Mouse (Mus musculus): Measurements from ENCODE around the gene Frmd3.
"Not testable (repeated sequence)": the region's sequence is repeated elsewhere in the genome, so short reads cannot be mapped to it uniquely, and the experiment has no call there.

Frmd3 gene

GRCm38 (mm10) chr4:74013211-74014047 is at the start of gene Frmd3:
Frmd3 (plus strand) TSS chr4:74013442.
- peak; percentile 89 for DNase-seq (ENCODE audit: inconsistent ontology term)

DNA sequence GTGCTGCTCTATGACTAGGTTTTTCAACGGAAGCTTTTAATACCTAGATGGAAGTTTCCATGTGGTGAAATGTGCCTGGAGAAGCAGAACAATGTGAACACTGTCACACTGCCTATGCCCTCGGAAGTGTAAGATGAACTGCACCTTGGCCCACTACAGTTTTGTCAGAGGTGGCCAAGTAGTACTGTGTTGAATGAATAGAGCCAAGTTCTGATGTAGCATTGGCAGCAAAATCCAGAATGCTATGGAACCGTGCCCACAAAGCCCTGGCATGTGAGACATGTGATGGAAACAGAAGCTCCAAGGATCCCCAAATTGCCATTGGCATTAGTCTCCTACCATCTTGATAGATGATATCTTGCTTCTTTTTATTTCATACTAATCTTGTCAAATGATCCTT is 32.8 kb upstream of the Frmd3 start:
- peak; percentile 9 for DNase-seq (ENCODE audit: inconsistent ontology term)

- peak; percentile 12 for DNase-seq (ENCODE audit: inconsistent ontology term)
Observed at GRCm38 (mm10) chr4:74012277-74012676, 965 bp upstream of the Frmd3 start.

GRCm38 (mm10) chr4:74012700-74013099 is 542 bp upstream of the Frmd3 start:
- peak; percentile 29 for DNase-seq (ENCODE audit: inconsistent ontology term)

GRCm38 (mm10) chr4:74014048-74014500 is 832 bp downstream of the Frmd3 start:
- peak; percentile 34 for DNase-seq (ENCODE audit: inconsistent ontology term)

DNA sequence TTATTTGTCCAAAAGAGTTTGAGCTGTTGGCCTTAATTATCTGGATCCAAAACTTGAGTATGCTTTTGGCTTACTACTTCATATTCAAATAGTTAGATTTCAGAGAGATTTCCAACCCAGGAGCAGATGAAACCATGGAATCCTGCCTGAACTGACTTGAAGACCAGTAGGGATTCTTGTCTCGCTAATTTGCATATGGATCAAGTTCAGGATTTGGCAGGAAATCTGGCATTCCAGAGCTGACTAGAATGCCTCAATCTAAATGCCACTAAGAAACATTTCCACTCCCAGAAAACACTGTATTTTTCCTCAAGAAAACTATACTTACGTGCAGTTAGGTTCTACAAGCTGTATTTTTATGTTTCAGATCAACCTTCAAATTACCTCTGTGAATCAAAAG is 6.8 kb downstream of the Frmd3 start:
- peak; percentile 86 for DNase-seq (ENCODE audit: inconsistent ontology term)

DNA sequence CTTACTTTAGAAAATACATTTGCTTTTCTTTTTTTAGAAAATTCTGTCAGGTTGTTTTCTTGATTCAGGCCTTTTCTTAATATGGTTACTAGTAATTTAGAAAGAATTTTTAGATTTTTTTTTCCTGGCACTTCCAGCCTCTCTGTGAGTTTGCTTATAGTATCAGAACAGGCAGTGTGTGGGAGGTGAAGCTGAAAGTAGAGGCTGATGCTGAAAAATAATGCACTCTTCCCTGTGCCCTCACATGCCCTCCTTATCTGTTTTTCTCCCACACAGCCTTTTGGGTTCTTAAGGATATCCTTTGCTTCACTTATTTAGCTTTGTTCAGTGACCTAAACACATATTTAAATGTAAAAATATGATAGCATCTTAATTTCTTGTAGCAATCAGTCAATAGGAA is 30.0 kb downstream of the Frmd3 start:
- no peak for DNase-seq (ENCODE audit: inconsistent ontology term)

DNA sequence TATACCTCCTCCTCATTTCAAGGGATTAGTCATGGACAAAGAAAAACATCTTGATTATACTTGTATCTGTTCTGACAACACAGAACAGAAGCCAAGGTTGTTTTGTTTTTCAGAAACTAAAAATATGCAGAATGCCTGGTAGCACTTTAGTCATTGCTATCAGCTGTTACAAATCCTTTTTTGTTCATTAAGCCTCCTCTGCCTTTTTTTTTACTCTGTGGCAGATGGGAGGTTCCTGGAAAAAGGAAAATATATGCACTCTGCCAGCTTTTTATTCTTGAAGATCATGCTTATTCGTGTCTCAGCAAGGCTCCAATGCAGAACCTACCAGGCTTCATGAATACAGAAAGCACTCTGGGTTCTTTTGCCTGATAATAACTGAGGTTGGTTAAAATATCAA is 38.5 kb downstream of the Frmd3 start:
- DNase-seq (ENCODE audit: inconsistent ontology term) = peak; percentile 61

DNA sequence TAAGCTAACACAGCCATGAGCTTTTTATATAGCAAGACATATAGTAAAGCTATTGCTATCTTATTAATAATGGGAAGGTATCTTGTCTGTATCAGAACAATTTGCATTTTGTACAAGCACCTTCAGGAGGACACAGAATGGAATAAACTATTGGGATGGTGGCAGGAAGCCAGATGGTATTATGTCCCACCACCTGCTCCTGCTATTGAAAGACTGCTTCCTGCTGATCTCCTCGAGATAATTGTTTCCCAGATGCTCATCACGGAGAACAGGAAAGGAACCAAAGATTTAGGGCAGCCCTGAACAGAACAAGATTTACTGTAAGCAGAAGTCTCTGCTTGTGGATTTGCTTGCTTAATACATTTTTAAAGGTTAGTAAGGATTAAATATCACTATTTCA is 63.5 kb downstream of the Frmd3 start:
- no peak for DNase-seq (ENCODE audit: inconsistent ontology term)

- no peak for DNase-seq (ENCODE audit: inconsistent ontology term)
Observed at GRCm38 (mm10) chr4:74110816-74111215, 97.6 kb downstream of the Frmd3 start.

DNA sequence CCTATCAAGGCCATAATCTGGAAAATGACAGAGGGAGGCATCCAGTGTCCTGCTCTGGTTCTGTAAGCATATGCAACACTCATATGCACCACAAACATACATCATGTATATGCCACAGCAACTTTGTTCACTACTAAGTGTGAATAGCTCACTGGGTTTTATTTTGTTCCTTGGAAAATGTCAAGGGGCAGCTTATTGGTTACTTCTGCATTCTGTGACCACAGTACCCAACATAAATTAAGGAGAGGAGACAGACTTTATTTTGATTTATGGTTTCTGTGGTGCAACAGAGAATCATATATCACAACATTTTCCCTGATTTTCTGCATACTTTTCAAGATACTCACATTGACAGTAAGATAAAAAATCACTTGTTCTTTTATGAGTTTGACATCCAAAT is 178.3 kb downstream of the Frmd3 start:
- no peak for DNase-seq (ENCODE audit: inconsistent ontology term)

DNA sequence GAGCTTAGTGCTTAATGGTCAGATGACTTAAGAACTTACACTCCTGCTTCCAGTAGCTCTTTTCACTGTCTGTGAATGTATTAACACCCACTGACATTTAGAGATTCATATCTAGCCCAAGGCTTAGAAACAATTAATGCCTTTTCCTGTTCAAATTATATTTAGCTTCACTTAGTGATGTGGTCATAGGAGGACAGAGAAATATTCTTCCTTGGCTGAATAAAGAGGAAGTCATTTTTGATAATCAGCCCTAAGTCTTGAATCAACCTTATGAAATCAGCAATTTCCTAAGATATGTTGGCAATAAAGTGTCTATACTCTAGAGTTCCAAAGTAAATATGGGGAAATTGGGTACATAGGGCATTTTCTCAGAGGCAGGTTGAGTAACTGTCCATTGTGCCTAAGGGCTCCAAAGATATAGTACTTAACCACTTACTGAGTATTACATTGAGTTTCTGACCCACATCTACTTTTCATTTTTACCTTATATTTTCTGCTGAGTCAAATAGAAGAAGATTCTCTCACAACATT is 188.1 kb downstream of the Frmd3 start:
- no peak for DNase-seq (ENCODE audit: inconsistent ontology term)

DNA sequence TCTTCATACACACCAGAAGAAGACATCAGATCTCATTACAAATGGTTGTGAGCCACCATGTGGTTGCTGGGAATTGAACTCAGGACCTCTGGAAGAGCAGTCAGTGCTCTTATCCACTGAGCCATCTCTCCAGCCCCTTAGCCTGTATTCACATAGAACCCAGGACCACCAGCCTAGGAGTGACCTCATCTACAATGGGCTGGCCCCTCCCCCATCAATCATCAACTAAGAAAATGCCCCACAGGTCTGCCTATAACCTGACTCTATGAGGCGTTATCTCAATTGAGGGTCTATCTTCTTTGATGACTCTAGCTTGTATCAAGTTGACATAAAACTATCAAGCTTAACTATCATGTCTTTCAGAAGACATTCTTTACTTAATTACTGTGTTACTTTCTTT is 208.5 kb downstream of the Frmd3 start:
- not testable (repeated sequence) for DNase-seq (ENCODE audit: inconsistent ontology term)

GRCm38 (mm10) chr4:74222360-74222759 is 209.1 kb downstream of the Frmd3 start:
- peak; percentile 5 for DNase-seq (ENCODE audit: inconsistent ontology term)

GRCm38 (mm10) chr4:74224210-74224609 is 211.0 kb downstream of the Frmd3 start:
- DNase-seq (ENCODE audit: inconsistent ontology term) = no peak

DNA sequence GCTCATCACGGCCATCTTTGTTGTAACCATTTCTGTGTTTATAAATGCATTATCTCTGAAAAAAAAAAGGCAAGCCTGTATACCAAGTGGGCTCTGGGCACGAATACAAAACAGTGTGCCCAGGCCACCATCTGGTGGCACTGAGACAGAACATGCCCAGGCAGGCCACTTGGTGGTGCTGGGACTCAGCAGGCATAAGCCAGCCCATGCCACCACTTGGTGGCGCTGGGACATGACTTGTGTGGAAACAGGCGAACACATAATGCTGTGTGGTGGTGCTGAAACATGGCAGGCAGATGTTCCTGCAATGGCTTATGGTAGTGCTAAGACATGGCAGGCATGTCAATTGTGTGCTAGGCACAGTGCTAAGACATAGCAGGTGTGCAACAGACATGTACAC is 217.8 kb downstream of the Frmd3 start:
- peak; percentile 1 for DNase-seq (ENCODE audit: inconsistent ontology term)

DNA sequence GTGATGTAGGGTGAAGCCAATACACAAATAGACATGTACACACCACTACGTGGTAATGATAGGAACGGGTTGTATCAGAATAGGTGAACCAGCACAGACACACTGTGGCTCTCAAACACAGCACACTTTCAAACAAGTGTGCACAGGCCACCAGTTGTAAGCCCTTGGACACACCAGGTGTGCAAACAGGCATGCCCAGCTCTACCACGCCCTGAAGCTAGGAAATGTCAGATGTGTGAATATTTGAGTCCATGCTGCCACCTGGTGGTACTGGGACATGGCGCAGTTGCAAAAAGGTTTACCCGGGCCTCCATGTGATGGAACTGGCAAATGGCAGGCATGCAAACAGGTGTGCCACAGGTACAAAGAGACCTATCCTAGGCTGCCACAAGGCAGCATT is 218.2 kb downstream of the Frmd3 start:
- DNase-seq (ENCODE audit: inconsistent ontology term) = peak; percentile 9

GRCm38 (mm10) chr4:74233534-74233933 is 220.3 kb downstream of the Frmd3 start:
- DNase-seq (ENCODE audit: inconsistent ontology term) = no peak

- DNase-seq (ENCODE audit: inconsistent ontology term) = no peak
Observed at GRCm38 (mm10) chr4:74242176-74242575, 228.9 kb downstream of the Frmd3 start, which contains the start of gene Kdm4c. Kdm4c (plus strand) TSS chr4:74242497.

All from Muller cell, postnatal 12 days (primary cell).